Mouse (Mus musculus): ENCODE measurements around the gene Eras.

- TF ChIP-seq POLR2A (IDR thresholded peaks at IDR 0.05; ENCODE audit: control insufficient read depth in 1 of 2, insufficient read depth in 1 of 2, low read depth in 1 of 2, low read length in 2 of 2, poor library complexity in 1 of 2) (no peak; a peak in 1 of 4 replicates), CTCF (IDR thresholded peaks at IDR 0.05 in 2 of 3, conservative IDR thresholded peaks at IDR 0.05 in 1 of 3; ENCODE audit: control insufficient read depth in 1 of 3, insufficient read depth in 1 of 3, low read depth in 2 of 3, low read length in 3 of 3, poor library complexity in 1 of 3, severe bottlenecking in 1 of 3) (no peak), E2F4 (IDR thresholded peaks at IDR 0.05; ENCODE audit: borderline replicate concordance, low read depth, low read length) (no peak), TAL1 (IDR thresholded peaks at IDR 0.05; ENCODE audit: low read length) (no peak), USF1 (IDR thresholded peaks at IDR 0.05; ENCODE audit: low read depth, low read length) (no peak), ZNF384 (IDR thresholded peaks at IDR 0.05; ENCODE audit: low read depth, low read length) (no peak), MXI1 (IDR thresholded peaks at IDR 0.05; ENCODE audit: low read depth, low read length) (no peak)
Observed at GRCm38 (mm10) chrX:7968899-7969298, 40.5 kb upstream of the Eras start.

All from MEL (cell line).